Mouse (Mus musculus) T-helper 2 cell (primary cell): ENCODE data around the gene Olfr744.
"Not testable (repeated sequence)": the region's sequence is repeated elsewhere in the genome, so short reads cannot be mapped to it uniquely, and the experiment has no call there.

ENCODE experiments used
- in situ Hi-C: fragments of 300-600 bp; cut with MboI, MseI; formaldehyde crosslinking; loops from one replicate; pipeline ENCODE4 v1.15.1; 2025; ENCODE audit warnings: high pct_unique_total_duplicates

Olfr744 gene

GRCm38 (mm10) chr14:50614579-50614978 lies at the start of gene Olfr744:
Olfr744 (plus strand) TSS chr14:50614879.
- in situ Hi-C loops, result no loop called here

DNA sequence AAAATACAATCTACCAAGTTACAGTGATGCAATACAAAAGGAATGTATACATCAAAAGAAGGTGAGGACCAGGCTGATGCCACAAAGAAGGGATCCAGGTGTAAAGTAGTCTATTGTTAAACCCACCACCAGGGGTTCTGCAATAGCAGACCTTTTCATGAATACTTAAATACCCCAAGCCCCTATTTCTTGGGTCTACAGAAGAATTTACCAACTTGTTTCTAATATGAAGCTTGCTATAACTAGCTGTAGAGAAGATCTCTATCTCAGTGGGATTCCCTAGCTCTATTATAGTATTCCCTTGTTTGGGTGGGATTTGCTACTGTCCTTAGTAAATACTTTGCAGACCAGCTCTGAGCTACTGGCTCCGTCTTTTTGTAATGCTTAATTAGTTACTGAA lies 41.6 kb upstream of the Olfr744 start:
- in situ Hi-C loops, result not testable (repeated sequence)

DNA sequence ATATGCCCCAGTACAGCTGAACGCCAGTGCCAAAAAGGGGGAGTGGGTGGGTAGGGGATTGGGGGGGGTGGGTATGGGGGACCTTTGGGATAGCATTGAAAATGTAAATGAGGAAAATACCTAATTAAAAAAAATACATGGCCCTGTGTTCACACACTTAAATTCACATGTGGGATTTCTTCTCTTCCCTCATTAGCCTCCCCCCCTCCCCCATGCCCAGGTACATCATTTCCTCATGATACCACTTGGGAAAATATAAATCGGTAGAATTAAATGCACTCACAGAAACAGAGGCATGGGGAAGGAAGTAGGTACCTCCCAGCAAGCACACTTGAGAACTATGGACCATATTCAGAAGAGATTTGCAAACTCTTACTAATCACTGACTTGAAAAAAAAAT lies 24.4 kb downstream of the Olfr744 start, which contains the start of gene Olfr745:
Olfr745 (plus strand) TSS at position 301 of the 400 bp plus-strand sequence.
- in situ Hi-C loops, result no loop called here

DNA sequence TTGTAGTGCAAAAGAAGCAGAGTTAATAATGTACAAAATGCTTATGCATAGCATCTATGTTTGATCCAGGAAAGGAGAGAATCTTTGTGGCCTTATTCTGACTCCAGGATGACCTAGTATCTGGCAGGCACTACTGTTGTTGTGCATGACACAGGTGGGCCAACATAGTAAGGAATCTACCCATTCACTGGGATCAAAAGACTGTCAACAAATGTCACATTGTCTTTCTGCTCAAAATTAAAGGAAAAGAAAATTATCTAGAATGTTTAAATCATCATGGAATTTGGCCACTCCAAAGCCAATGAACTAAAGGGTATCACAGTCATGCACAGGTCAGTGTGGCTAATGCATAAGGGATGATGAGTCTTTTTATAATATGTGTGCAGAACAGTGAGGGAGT lies 32.1 kb downstream of the Olfr744 start, which contains the start of gene Olfr746:
Olfr746 (plus strand) TSS at position 301 of the 400 bp plus-strand sequence.
- in situ Hi-C loops, result no loop called here
